Mouse (Mus musculus) lung, postnatal 14 days (tissue): ENCODE measurements at regions not wholly inside any gene's neighbourhood (a gene's known extent, or its start where the extent isn't known, plus 50 kb on each side); places are given as distances from the start of the nearest gene placed in this dataset.
A peak's percentile ranks its signal among the peaks of the same experiment; 100 is the strongest.

Experiments used
- DNase-seq: peaks from one replicate; pipeline ENCODE4 v3.0.0; 2021

DNA sequence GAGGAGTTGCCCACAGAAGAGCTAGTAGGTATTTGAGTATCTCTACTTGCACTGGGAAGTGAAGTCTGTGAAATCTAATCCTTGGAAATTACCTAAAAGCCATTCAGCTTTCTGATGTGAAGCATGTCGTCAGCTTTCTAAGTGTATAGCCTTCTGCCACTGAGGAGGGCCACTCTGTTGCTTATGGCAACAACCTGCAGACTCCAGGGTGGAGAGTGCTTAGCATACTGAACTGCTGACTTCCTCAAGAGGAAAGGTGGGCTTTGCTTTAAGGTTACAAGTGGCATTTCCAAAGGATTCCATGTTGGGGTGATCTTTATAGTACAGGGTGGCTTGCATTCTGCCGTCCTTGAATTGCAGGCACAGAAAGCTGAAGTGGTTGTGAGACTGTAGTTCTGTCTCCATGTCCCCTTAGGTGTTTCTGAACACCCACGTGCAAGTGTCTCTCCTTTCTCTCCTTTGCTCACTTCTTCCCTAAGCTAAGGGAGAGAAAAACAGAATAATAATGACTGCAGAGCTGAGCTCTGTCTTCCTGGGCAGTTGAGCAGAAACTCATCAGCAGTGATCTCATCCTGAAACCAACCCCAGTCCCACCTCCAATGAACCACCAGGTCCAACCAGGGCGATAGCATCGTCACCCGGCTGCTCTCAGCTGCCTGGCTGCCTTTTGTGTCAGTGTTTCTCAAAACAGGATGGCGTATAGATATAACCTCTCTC lies 292.3 kb upstream of the Nrp1 start:
- DNase-seq = no peak

DNA sequence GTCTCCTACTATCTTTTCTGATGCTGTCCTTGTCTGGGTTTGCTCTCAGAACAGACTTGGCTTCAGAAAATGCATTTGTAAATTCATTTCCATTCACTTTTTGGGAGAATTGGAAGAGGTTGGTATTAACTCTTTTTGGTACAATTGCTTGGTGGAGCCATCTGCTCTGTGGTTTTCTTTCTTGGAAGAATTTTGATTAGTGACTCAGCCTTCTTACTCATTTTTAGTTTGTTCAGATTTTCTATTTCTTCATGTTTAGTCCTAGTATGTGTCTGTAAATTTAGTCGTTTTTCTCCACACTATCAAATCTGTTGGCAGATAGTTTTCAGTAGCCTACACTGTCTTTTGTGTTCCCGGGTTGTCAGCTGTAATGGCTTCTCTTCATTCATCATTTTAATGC lies 288.7 kb upstream of the Nrp1 start:
- DNase-seq = no peak

DNA sequence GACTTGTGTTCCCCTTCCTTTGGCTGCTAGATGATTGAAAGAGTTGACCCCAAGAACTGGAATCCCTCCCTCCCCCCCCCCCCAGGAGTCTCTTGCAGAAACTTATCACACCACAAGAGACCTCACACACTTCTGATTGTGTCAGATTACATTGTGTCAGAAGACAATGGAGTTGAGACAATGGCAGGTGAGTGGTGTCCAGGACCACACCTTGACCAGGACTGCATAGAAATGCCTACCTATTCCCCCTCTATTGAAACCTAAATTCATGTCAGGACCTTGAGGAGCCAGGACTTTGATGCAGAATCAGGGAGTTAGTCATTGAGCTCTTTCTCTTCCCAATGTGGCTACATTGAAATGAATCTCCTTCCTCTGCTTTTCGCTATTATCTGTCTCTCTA lies 282.8 kb upstream of the Nrp1 start:
- DNase-seq = no peak

DNA sequence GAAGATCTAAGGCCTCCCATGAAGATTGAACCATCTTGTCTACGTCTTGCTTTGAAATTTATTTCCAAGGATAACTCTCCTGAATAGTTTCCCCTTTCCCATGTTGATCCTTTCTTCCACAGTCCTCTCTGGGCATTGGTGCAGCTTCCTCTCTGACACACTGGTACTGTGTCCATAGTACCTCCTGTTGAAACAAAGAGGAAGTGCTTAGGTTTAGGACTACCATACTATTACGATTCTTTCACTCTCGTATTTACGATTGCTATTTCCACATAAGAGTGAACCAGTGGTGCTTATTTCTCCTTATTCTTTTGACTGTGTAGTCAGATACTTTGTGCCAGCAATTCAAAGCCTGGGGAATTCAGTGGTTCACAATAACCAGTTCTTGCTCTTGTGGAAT lies 282.2 kb upstream of the Nrp1 start:
- no peak for DNase-seq

DNA sequence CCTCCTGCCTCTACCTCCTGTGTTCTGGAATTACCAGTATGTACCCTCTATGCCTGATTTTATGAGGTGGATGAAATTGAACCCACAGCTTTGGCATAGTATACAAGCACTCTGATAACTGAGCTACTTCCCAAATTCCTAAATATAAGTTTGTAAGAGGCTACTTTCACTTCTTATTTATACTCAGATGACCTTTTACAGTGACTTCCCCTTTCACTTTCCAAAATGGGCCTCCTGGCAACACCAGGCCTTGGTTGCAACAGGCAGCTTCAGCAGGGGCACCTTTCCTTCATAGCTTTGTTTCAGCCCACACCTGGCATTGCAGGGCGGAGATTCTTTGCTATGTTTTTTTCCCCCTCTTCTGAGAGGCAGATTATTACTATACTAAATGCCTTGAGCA lies 279.7 kb upstream of the Nrp1 start:
- peak; percentile 4 for DNase-seq

DNA sequence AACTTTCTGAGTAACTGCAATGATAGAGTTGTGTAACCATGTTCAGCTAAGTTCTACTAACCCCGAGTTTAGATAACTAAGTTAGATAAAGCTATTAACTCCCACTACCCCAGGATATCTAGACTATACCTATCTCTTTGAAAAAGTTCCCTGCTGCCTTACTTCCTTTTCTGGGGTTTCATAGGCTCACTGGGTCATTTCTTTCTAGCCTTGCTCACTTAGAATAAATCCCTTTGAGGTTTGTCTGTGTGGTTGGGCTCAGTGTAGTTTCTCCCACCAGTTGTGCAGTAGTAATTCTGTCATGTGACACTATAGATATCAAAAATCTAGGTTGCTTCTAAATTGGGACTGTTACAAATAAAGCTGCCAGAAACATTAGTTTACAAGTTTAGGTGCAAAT lies 272.6 kb upstream of the Nrp1 start:
- DNase-seq = no peak

DNA sequence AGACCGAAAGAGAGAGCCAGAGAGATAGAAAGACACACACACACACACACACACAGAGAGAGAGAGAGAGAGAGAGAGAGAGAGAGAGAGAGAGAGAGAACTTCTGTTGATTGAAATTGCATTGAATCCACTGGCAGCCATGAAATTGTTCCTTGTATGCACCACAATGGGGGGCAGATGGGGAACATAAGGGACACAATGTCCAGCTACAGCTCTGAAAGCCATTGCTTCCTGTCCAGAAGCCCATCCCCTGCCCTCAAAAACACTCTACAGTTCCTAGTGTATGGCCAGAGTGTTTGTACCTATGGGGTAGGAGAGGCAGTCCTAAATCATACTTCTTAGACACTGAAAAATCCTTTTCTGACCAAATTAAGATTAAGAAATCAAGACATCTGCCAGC lies 270.9 kb upstream of the Nrp1 start:
- no peak for DNase-seq

DNA sequence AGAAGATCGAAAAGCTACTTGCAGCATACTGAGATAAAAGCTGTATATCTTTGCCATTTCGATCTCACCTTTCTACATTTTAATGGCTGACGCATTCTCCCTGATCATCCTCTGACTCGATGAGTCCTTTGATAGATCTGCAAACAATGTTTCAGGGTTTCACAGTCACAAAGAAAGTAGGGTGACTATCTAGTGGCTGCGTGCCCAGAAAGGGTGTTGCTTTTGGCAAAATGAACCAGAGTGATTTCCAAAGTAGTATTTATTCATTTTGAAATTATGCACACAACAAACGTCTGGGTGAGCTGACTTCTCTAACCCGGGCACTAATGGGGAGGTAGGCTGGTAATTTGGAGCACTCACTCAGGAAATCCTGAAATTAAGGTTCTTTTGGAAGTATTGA lies 265.6 kb upstream of the Nrp1 start:
- DNase-seq = peak; percentile 41

DNA sequence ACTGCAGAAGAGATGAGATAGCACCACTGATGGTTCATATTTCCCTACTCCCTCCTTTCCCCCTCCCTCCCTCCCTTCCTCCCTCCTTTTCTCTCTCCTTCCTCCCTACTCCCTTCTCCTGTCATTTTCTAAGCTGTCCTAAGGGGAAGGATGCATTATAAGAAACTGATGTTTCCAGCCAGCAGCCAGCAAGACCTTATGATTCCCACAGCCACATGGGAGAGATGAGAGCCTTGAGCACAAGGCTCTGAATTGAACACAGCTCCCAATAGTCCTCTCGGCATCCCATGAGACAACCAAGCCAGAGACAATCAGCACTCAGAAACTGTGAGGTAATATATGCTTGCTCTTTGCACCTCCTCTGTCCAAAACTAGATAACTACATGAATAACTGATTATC lies 263.0 kb upstream of the Nrp1 start:
- no peak for DNase-seq

DNA sequence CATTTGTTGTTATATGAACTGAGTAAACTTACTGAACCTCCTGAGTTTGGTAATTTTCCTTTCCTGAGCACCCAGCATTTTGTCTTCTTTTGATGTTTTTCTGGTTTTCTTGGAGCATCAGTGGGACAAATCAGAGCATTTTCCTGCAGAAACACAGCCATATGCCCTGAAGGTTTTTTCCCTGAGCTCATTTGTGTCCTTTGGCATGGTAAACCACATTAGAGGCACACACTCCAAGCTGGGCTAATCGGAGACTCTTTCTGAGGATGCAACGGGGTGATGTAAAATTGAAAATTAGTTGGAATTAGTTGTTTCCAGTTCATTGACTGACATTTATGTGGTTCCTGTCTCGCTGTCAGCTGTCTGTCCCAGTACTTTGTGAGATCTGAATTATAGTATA lies 260.8 kb upstream of the Nrp1 start:
- DNase-seq = no peak

DNA sequence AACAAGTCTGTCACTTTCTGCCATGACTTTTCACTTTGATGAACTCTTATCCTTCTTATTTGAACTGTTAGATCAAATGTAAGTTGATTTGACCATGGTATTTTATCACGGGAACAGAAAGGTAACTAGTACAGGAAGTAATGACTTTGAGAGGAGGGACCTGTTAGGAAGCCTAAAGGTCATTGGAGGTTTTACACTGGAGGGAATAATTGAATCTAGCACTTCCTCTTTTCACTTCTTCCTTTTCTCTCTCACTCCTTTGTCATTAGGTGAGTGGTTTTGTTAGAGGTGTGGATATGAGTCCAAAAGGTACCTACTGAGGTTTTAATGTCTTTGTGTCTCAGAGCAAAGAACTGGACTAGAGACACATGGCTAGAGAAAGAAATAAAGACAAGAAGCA lies 255.0 kb upstream of the Nrp1 start:
- no peak for DNase-seq

DNA sequence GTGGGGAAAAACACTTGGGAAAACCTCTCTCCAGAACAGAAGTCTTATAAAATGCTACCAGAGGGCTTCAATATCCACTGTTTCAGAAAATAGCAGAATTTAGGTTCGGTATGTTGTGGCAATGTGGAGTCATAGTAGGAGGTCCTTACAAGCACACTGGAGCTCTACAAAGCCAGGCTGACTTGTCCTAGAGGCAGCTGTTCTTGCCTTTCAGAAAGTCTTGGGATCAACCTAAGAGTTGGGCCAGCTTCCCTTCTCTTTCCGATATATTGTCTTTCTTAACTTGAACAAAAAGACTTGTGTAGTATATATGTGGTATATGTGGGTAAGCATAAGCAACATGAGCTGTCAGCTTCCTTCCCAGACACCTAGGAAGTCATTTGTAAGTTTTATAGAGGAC lies 251.8 kb upstream of the Nrp1 start:
- no peak for DNase-seq

DNA sequence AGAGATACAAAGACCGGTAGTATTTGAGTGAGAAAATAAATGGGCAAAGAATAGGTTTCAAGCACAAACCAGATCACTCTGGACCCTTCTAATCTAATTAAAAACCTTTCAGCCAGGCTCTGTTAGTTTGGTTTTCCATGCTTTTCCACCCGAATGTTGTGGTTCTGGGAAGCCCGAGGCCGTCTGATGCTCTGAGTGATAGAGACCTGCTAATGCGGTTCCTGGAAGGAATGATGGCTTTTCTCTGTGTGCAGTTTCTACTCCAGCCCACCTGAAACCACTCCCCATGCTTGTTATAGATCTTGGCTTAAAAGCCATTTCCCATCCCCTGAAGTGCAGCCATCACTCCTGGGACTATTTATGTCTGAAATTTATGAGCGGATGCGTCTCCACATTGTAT lies 251.4 kb upstream of the Nrp1 start:
- no peak for DNase-seq

DNA sequence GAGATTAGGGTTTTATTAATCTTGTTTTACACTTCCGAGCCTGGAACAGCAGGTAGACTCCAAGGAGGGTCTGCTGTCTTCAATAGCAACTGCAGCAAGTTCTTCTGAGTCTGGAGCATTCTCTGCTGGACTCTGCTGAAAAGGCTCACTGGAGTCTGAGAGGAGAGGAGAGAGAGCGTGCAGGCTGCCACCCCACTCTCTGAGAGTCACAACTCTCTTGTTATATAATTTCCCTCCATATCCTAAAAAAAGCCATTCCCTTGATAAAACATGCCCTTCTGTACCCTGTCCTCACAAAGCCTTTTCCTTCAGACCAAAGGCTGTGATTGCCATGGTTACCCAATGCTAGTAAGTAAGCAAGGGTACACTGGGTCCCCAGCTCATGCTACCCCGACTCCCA lies 249.4 kb upstream of the Nrp1 start:
- DNase-seq = no peak

DNA sequence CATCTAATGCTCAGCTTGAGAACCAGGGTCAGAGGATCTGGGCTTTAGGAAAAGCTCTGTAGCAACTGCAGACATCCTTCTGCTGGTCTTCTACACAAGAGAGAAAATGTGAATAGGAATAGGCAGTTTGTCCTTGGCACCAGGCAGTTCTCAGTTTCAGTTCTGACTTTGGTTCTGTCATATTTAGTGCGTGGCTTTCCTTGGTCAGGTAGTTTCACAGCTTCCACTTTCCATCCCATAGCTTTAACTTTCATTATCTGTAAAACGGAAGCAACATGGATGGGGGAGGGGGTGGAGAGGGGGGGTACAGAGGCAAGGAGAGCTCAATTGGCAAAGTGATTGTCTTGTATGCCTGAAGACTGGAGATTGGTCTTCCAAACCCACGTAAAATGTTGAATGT lies 247.3 kb upstream of the Nrp1 start:
- no peak for DNase-seq

DNA sequence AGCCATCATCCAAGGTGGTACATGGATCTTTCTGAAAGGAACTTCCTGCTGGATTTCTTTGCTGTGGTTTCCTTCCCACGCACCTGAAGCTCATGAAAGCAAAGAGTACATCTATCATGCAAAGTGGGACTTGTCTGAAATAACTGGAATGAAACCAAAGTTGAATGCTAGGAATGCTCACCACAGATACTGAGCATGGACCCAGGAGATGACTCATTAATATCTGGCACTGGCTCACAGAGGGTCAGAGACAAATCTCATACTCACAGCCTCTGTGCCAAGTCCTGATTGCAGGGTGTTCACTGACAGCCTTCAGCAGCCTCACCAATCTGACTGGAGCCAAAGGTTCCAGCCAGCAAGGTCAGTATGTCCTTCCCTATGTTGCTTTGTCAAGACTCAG lies 245.3 kb upstream of the Nrp1 start:
- peak; percentile 50 for DNase-seq

DNA sequence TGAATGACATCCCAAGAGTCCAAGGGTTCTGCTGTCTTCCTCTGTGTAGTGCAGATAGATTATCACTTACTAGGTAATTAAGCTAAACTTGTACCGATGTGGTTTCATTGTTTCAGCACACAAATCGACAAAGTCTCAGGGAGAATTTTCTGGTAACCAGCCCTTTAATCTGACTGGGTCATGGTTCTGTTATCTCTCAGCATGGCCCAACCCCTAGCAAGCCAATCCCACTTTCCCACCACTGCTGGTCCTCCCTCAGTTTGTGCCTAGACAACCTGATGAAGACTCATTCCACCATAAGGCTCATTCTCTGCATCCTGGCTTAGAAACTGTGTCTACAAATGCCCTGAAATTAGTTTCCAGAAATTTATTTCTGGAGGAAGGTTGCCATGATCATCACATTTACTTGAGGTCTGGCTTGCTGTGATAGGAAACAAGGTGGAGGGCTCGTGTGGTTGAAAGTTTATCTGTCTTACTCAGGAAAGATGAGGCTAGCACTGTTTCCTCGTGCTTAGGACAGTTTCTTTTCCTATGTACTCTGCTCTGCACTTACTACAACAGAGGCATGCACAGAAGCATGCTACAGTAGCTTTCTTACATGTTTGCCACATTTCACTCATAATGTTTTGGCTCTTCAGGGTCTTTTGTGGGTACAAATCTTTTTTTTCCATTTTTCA lies 217.0 kb upstream of the Nrp1 start:
- no peak for DNase-seq

DNA sequence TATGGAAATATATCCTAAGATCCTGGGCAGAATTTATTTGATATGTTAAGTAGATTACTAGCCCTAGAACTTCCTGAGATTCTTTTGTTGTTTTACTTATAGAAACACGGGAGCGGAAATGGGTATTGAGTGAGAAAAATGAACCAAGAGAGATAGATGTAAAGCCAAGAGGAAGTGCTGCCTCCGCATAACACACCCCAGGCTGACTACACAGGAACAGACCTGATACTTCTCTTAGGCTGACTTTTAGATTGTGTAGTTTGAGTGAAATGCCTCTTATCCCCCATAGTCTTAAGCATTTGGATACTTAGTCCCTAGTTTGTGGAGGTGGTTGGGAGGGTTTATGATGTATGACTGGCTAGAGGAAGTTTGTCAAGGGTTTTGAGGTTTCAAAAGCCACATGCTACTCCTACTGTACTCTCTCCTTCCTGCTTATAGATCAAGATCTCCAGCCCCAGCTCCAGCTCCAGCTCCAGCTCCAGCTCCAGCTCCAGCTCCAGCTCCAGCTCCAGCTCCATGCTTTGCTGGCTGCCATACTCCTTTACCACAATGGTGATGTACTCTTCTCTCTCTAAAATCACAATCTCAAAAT lies 210.0 kb upstream of the Nrp1 start:
- no peak for DNase-seq

DNA sequence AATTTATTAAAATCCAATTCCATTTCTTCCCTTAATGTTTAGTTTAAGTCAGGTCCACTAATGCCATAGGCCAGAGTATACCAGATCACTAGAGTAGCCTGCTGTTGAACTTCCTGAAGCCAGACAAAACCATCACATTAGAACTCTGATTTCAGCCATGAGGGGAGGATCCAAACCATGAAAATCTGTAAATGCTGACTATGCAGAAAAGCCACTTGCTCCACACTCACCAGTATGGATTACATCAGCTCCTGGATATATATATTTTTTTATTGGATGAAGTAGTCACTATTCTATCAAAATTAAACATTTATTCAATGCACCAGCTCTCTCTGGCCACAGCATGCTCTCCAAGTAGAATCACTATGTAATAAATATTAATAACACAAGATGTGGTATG lies 202.8 kb upstream of the Nrp1 start:
- no peak for DNase-seq

DNA sequence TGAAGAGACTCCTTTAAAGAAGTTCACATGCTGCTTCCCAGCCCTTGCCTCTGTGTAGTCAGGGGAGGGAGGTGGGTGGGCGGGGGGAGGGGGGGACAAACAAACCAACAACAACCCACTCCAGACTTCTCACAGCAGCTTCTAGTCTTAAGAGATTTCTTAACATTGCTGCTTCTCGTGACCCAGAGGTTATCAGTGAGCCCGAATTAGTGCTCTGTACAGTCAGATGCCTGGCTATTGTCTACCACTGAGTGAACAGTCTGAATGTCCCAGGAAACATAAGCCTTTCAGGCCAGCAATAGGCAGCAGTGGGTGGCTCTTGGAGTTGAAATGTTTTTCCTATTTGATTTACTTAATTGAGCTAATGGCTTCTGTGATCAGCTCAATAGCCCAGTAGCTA lies 202.2 kb upstream of the Nrp1 start:
- DNase-seq = no peak

DNA sequence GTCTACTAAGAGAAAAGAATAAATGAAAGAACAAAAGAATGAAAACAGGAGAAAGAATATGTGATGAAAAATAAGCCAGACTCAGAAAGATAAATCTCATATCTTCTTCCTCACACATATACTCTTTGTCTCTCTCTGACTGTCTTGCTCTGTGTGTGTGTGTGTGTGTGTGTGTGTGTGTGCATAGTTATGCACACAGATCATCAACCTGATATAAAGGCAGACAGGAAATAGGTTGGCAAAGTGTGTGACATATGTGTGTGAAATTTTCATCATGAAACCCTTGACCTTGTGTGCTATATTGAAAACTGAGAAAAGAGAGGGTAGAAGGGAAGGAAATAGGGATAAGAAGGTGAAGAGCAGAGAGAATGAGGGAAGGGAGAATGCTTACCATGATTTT lies 195.5 kb upstream of the Nrp1 start:
- no peak for DNase-seq

DNA sequence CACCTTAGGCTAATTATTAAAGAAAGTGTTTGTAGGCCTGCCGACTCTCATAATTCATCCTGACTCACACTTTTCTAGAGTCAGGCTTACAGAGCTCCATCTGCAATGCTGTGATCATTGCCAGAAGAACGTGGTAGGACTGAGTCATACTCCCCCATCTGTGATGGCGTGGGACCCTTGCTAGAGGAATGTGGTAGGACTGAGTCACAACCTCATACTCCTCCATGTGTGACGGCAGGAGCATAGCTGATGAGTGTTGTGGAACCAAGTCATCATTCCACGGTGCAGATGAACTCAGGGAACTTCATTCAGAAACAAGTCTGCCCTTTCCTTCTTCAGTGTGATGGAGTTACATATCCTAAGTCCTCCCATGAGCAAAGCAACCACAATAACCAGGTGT lies 193.4 kb upstream of the Nrp1 start:
- no peak for DNase-seq

DNA sequence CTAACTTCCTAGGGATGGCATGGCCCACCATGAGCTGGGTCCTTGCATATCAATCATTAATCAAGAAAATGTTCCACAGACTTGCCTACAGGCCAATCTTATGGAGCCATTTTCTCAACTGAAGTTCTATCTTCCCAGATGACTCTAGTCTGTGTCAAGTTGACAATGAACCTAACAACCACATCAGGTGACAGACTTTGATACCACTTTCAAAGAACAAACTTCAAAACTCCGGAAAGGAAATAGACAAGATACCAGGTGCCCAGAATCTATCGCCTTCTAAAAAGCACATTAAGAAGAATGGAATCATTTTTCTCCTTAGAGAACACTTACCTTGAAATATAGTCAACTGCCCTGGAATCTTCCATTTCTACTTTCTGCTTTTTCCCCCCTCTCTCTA lies 192.8 kb upstream of the Nrp1 start:
- DNase-seq = no peak

DNA sequence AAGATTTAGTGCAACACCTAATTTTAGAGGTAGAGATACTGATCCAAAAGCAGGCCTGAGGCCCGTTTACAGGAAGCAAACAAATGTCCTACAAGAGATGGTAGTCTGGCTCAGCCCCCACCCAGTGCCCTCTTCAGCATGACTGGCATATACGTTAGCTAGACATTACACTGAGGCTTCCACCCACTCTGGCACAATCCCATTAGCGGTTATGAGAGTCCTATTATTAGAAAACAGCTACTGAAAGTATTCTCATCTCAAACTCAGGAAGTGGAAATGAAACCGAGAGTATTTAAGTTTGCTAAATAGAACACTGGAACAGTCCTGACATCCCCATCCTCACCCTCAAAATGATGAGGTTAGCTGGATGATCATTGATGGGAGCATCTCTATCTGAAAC lies 192.3 kb upstream of the Nrp1 start:
- no peak for DNase-seq

DNA sequence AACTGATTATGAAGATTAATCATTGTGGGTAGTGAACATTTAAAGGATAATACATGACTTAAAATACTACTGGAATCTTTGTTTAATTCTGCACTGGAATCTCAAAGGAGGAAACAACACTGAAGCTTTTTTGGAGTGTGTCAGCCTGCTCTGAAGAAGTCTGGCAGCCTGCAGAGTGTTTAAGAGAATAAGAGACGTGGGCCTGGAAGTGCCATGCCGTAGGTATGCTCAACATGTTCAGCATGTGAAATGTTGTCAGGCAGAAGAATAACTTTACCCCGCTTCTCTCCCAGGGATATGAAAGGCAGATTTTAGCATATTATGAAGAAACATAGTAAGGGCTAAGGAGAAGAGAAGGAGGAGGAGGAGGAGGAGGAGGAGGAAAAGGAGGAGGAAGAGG lies 189.6 kb upstream of the Nrp1 start:
- no peak for DNase-seq
